Mouse (Mus musculus) MEL (cell line): ENCODE measurements around the gene Vmn2r75. TPM values are rescaled to one million over a fixed set of nuclear protein-coding genes. Genes with fewer than 3 reads are reported as not detected.
A peak's percentile ranks its signal among the peaks of the same experiment; 100 is the strongest.
"Not testable (repeated sequence)": the region's sequence is repeated elsewhere in the genome, so short reads cannot be mapped to it uniquely, and the experiment has no call there.

Experiments used
- DNase-seq: peaks from one replicate; pipeline ENCODE4 v3.0.0; 2011; ENCODE audit warnings: low read depth, low spot score
- H3K27ac ChIP-seq: 2 replicates; pipeline ENCODE4 v1.5.1; 2012; ENCODE audit warnings: low read depth, mild to moderate bottlenecking, control low read depth, low read length, moderate library complexity; ENCODE audit not compliant: control insufficient read depth
- H3K27me3 ChIP-seq, 2 experiments: fragments of 150-350 bp in 1 of 2; sonication (generic) in 1 of 2; 2 replicates each; pipeline ENCODE4 v1.6.1; 2012; ENCODE audit warnings: low read length in 2 of 2, mild to moderate bottlenecking in 2 of 2, improper control_type of control experiment in 1 of 2, moderate library complexity in 1 of 2; ENCODE audit not compliant: insufficient read depth in 2 of 2, control insufficient read depth in 1 of 2
- H3K36me3 ChIP-seq, 2 experiments: 2 replicates each; pipeline ENCODE4 v1.6.1; 2012 to 2014; ENCODE audit warnings: low read length in 2 of 2, improper control_type of control experiment in 1 of 2, inconsistent platforms in 1 of 2, mild to moderate bottlenecking in 1 of 2; ENCODE audit not compliant: insufficient read depth in 2 of 2, control insufficient read depth in 1 of 2
- H3K4me1 ChIP-seq, 2 experiments: fragments of 150-350 bp in 1 of 2; sonication (generic) in 1 of 2; 2 replicates each; pipeline ENCODE4 v1.6.1; 2012; ENCODE audit warnings: low read length in 2 of 2, improper control_type of control experiment in 1 of 2, mild to moderate bottlenecking in 1 of 2; ENCODE audit not compliant: insufficient read depth in 2 of 2, control insufficient read depth in 1 of 2
- H3K4me3 ChIP-seq, 2 experiments: fragments of 150-350 bp in 1 of 2; sonication (generic) in 1 of 2; 2 replicates each; pipeline ENCODE4 v1.5.1; 2012; ENCODE audit warnings: low read depth in 2 of 2, low read length in 2 of 2, mild to moderate bottlenecking in 2 of 2, moderate library complexity in 2 of 2, control low read depth in 1 of 2, improper control_type of control experiment in 1 of 2; ENCODE audit not compliant: control insufficient read depth in 1 of 2, insufficient read depth in 1 of 2
- H3K79me2 ChIP-seq: 2 replicates; pipeline ENCODE4 v1.6.1; 2012; ENCODE audit warnings: mild to moderate bottlenecking, low read length, moderate library complexity; ENCODE audit not compliant: control insufficient read depth, poor library complexity, insufficient read depth
- H3K9ac ChIP-seq: 2 replicates; pipeline ENCODE4 v1.6.1; 2012; ENCODE audit warnings: low read depth, mild to moderate bottlenecking, control low read depth, low read length, moderate library complexity; ENCODE audit not compliant: control insufficient read depth, poor library complexity, severe bottlenecking
- H3K9me3 ChIP-seq: fragments of 150-350 bp; sonication (generic); replicated peaks from 2 replicates; pipeline ENCODE4 v1.6.1; 2012; ENCODE audit warnings: mild to moderate bottlenecking, low read length, improper control_type of control experiment, moderate library complexity; ENCODE audit not compliant: insufficient read depth
- CHD1 ChIP-seq: IDR thresholded peaks from 2 replicates; pipeline ENCODE4 v1.6.1; 2012; ENCODE audit warnings: low read depth, mild to moderate bottlenecking, inconsistent platforms, low read length, improper control_type of control experiment
- CTCF ChIP-seq, 3 experiments: IDR thresholded peaks in 2 of 3; conservative IDR thresholded peaks in 1 of 3; 2 replicates each; pipeline ENCODE4 v1.5.1; 2011 to 2012; ENCODE audit warnings: low read length in 3 of 3, low read depth in 2 of 3, mild to moderate bottlenecking in 2 of 3, improper control_type of control experiment in 1 of 3, inconsistent platforms in 1 of 3, mixed read lengths in 1 of 3, moderate library complexity in 1 of 3; ENCODE audit not compliant: control insufficient read depth in 1 of 3, insufficient read depth in 1 of 3, poor library complexity in 1 of 3, severe bottlenecking in 1 of 3
- E2F4 ChIP-seq: IDR thresholded peaks from 2 replicates; pipeline ENCODE4 v1.6.1; 2011; ENCODE audit warnings: low read depth, low read length, improper control_type of control experiment, borderline replicate concordance
- JUND ChIP-seq: IDR thresholded peaks from 2 replicates; pipeline ENCODE4 v1.6.1; 2011; ENCODE audit warnings: low read depth, mild to moderate bottlenecking, improper control_type of control experiment, low read length
- MAX ChIP-seq: IDR thresholded peaks from 2 replicates; pipeline ENCODE4 v1.6.1; 2011; ENCODE audit warnings: low read length, improper control_type of control experiment
- MEF2A ChIP-seq: IDR thresholded peaks from 2 replicates; pipeline ENCODE4 v1.6.1; 2014; ENCODE audit warnings: low read depth, mild to moderate bottlenecking, inconsistent platforms, low read length, improper control_type of control experiment; ENCODE audit not compliant: poor library complexity, insufficient replicate concordance, severe bottlenecking; ENCODE audit errors: extremely low read depth
- NELFE ChIP-seq: IDR thresholded peaks from 2 replicates; pipeline ENCODE4 v1.6.1; 2011; ENCODE audit warnings: low read depth, low read length, improper control_type of control experiment
- POLR2A ChIP-seq, 2 experiments: IDR thresholded peaks; 2 replicates each; pipeline ENCODE4 v1.6.1; 2011 to 2012; ENCODE audit warnings: low read length in 2 of 2, mild to moderate bottlenecking in 2 of 2, control low read depth in 1 of 2, improper control_type of control experiment in 1 of 2, low read depth in 1 of 2, moderate library complexity in 1 of 2; ENCODE audit not compliant: control insufficient read depth in 1 of 2, insufficient read depth in 1 of 2, poor library complexity in 1 of 2
- RAD21 ChIP-seq: IDR thresholded peaks from 2 replicates; pipeline ENCODE4 v1.6.1; 2011; ENCODE audit warnings: mild to moderate bottlenecking, low read depth, low read length, improper control_type of control experiment
- SMC3 ChIP-seq: IDR thresholded peaks from 2 replicates; pipeline ENCODE4 v1.6.1; 2011; ENCODE audit warnings: low read depth, low read length, improper control_type of control experiment
- TBP ChIP-seq: IDR thresholded peaks from 2 replicates; pipeline ENCODE4 v1.8.0; 2011; ENCODE audit warnings: low read depth, low read length, improper control_type of control experiment
- USF2 ChIP-seq, 2 experiments: IDR thresholded peaks; 2 replicates each; pipeline ENCODE4 v1.6.1; 2011 to 2012; ENCODE audit warnings: improper control_type of control experiment in 2 of 2, low read length in 2 of 2, borderline replicate concordance in 1 of 2, inconsistent platforms in 1 of 2, low read depth in 1 of 2, mild to moderate bottlenecking in 1 of 2; ENCODE audit not compliant: insufficient read depth in 1 of 2
- ZC3H11A ChIP-seq: IDR thresholded peaks from 2 replicates; pipeline ENCODE4 v1.6.1; 2012; ENCODE audit warnings: low read depth, mild to moderate bottlenecking, inconsistent platforms, low read length, improper control_type of control experiment
- polyA plus RNA-seq, 2 experiments: library from polyadenylated mRNA; stranded (reverse) in 1 of 2; unstranded in 1 of 2; fragments of >175 nt in 1 of 2; fragments of >200 nt in 1 of 2; gene quantifications; 2 replicates each; pipeline versions ENCODE4 v1.2.1 to v1.2.4; 2012; ENCODE audit warnings: low replicate concordance in 2 of 2, low read depth in 1 of 2; ENCODE audit not compliant: insufficient read length in 2 of 2, insufficient read depth in 1 of 2, missing spikeins in 1 of 2
- total RNA-seq: library from RNA; depleted of rRNA; stranded (reverse); fragments of 300-350 nt; gene quantifications from 2 replicates; pipeline ENCODE4 v1.2.3, GENCODE M21; 2012; rRNA removed

Gene Vmn2r75
- total RNA-seq (not detected in 2 replicates), polyA plus RNA-seq (not detected)

DNA sequence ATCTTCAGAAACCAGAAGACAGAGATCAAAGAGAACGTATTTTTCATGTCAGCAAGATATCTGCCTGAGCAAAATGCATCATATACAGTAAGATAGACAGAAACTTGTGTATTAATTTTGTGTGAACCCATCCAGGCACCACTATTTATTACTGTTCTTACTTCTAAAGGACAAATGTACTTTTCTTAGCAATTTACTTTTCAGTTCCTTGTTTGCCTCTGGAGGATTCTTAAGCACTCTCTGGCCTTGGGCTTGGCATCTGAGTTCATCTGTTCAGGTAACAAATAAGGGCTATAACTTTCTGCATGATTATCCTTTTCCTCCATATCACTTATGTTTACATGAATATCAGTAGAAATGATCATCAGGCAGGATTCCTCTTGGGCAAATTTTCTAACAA is at the start of gene Vmn2r75:
Gene Vmn2r75 (minus strand): TSS at position 101 of the 400 bp plus-strand sequence.
- not testable (repeated sequence) for H3K9ac ChIP-seq, H3K27ac ChIP-seq, H3K79me2 ChIP-seq, H3K36me3 ChIP-seq, H3K4me1 ChIP-seq, H3K4me3 ChIP-seq, H3K27me3 ChIP-seq, DNase-seq, H3K9me3 ChIP-seq

- H3K27me3 ChIP-seq: no peaks in the 10 kb centered on the region
- no peak for TF ChIP-seq USF2 (IDR thresholded peaks at IDR 0.05; ENCODE audit: borderline replicate concordance in 1 of 2, insufficient read depth in 1 of 2, low read depth in 1 of 2, low read length in 2 of 2)
- no peak for TF ChIP-seq MAX
- no peak for TF ChIP-seq ZC3H11A
- TF ChIP-seq SMC3: peak; percentile 45
- TF ChIP-seq JUND: no peak
- no peak for TF ChIP-seq TBP
- no peak for TF ChIP-seq POLR2A (IDR thresholded peaks at IDR 0.05; ENCODE audit: control insufficient read depth in 1 of 2, insufficient read depth in 1 of 2, low read depth in 1 of 2, low read length in 2 of 2, poor library complexity in 1 of 2)
- TF ChIP-seq CHD1: no peak
- TF ChIP-seq NELFE: no peak
- peak; percentile 29 to 54 (median 29); a peak in 5 of 6 replicates for TF ChIP-seq CTCF (IDR thresholded peaks at IDR 0.05 in 2 of 3, conservative IDR thresholded peaks at IDR 0.05 in 1 of 3; ENCODE audit: control insufficient read depth in 1 of 3, insufficient read depth in 1 of 3, low read depth in 2 of 3, low read length in 3 of 3, poor library complexity in 1 of 3, severe bottlenecking in 1 of 3)
- TF ChIP-seq MEF2A: no peak
- no peak for TF ChIP-seq E2F4
- peak; percentile 59 for TF ChIP-seq RAD21
- H3K9me3 ChIP-seq: no peaks in the 10 kb centered on the region
- no peaks in the 10 kb centered on the region for H3K4me1 ChIP-seq
- peak; percentile 28 for DNase-seq
- no peak overlapping the region for H3K27ac ChIP-seq
- H3K4me3 ChIP-seq: no peak overlapping the region
- H3K79me2 ChIP-seq: no peaks in the 10 kb centered on the region
- no peak overlapping the region for H3K9ac ChIP-seq
- H3K36me3 ChIP-seq: no peaks in the 10 kb centered on the region
Measured at GRCm38 (mm10) chr7:86211345-86211744, 39.8 kb upstream of the Vmn2r75 start.

Other genes with a start within 250 kb of the Vmn2r75 start
- gene Vmn2r74, start 210.1 kb downstream of the Vmn2r75 start, total RNA-seq: not detected in 2 replicates
- gene Vmn2r74, start 210.1 kb downstream of the Vmn2r75 start, polyA plus RNA-seq: not detected
- not detected in 2 replicates for gene Vmn2r76, start 74.5 kb upstream of the Vmn2r75 start, total RNA-seq
- not detected for gene Vmn2r76, start 74.5 kb upstream of the Vmn2r75 start, polyA plus RNA-seq
- not detected in 2 replicates for gene Olfr310, start 105.4 kb upstream of the Vmn2r75 start, total RNA-seq
- not detected for gene Olfr310, start 105.4 kb upstream of the Vmn2r75 start, polyA plus RNA-seq
- not detected in 2 replicates for gene Olfr309, start 141.9 kb upstream of the Vmn2r75 start, total RNA-seq
- not detected for gene Olfr309, start 141.9 kb upstream of the Vmn2r75 start, polyA plus RNA-seq
- gene Olfr308, start 153.9 kb upstream of the Vmn2r75 start, total RNA-seq: not detected in 2 replicates
- not detected for gene Olfr308, start 153.9 kb upstream of the Vmn2r75 start, polyA plus RNA-seq
- not detected in 2 replicates for gene Olfr307, start 165.8 kb upstream of the Vmn2r75 start, total RNA-seq
- not detected for gene Olfr307, start 165.8 kb upstream of the Vmn2r75 start, polyA plus RNA-seq
- gene Olfr305, start 195.2 kb upstream of the Vmn2r75 start, total RNA-seq: not detected in 2 replicates
- not detected for gene Olfr305, start 195.2 kb upstream of the Vmn2r75 start, polyA plus RNA-seq
- gene Olfr304, start 214.9 kb upstream of the Vmn2r75 start, total RNA-seq: not detected in 2 replicates
- not detected for gene Olfr304, start 214.9 kb upstream of the Vmn2r75 start, polyA plus RNA-seq
- gene Olfr303, start 226.0 kb upstream of the Vmn2r75 start, total RNA-seq: not detected in 2 replicates
- not detected for gene Olfr303, start 226.0 kb upstream of the Vmn2r75 start, polyA plus RNA-seq
- not detected in 2 replicates for gene Olfr301, start 232.1 kb upstream of the Vmn2r75 start, total RNA-seq
- gene Olfr301, start 232.1 kb upstream of the Vmn2r75 start, polyA plus RNA-seq: not detected